Mouse (Mus musculus) adipocyte (in vitro differentiated cells): ENCODE data around the gene Gm3512.
"Not testable (repeated sequence)": the region's sequence is repeated elsewhere in the genome, so short reads cannot be mapped to it uniquely, and the experiment has no call there.

ENCODE experiments used
- DNase-seq: peaks from one replicate; pipeline ENCODE4 v3.0.0-alpha.2; 2016; ENCODE audit warnings: low spot score

The Gm3512 gene

DNA sequence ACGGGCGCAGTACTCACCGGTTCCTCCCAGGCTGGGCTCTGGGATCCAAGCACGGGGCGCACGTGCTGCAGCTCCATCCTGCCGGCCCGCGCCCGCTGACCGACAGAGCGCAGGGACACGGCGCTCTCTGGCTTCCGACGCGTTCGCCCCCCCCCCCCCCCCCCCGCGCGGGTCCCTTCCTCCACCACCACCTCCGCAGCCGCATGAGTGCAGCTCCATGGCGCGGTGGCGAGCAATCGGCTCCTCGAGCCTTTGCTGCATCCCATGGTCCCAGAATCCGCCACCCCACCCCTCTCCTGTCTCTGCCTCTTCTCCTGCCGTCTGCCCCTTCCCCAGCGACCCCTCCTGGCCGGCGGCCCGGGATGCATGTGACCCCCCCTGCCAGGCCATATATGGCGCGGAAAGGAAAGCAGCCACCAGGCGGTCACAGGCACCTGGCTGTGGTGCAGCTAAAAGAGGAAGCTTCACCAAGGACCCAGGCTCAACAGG, at the start of gene Gm3512:
Gm3512 (minus strand) TSS at position 51 of the 489 bp plus-strand sequence.
- DNase-seq = not testable (repeated sequence)

DNA sequence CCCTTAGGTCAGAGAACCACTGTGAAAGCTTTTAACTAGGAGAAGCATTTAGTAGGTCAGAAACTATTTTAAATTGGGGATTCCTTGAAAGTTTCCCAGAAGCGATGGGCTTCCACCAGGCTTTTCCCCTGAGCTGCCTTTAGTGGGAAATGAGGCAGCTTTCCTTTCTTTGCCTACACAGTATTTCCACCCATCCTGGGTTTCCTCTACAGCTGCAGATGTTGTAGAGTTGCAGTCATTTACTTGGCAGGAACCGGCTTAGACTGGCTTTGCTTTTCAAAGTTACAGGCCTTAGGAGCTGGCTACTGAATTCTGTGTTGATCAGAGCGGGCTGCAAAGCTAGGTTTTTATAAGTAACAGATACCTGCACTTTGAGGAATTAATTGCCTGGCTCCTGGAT, 25.7 kb upstream of the Gm3512 start:
- DNase-seq = not testable (repeated sequence)

DNA sequence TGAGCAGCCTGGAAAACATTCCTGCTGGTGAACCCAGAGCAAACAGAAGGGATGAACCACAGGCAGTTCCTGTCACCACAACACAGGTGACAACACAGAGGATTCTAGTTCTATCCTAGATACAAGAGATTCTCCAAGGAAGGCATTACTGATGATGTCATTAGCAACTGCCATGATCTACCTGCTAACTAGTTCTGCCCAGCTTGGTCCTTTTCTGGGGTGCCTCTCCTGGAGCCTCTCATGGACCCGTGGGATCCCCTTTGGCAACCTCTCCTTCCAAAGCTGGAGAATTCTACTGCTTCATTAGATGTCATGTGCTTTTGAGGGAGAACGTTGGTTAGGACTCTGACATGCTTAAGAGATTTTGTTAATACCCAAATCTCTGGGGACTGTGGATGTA, 20.1 kb upstream of the Gm3512 start, which contains the start of gene Gm16434:
Gm16434 (minus strand) TSS at position 101 of the 400 bp plus-strand sequence.
- DNase-seq = not testable (repeated sequence)

DNA sequence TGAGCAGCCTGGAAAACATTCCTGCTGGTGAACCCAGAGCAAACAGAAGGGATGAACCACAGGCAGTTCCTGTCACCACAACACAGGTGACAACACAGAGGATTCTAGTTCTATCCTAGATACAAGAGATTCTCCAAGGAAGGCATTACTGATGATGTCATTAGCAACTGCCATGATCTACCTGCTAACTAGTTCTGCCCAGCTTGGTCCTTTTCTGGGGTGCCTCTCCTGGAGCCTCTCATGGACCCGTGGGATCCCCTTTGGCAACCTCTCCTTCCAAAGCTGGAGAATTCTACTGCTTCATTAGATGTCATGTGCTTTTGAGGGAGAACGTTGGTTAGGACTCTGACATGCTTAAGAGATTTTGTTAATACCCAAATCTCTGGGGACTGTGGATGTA, 49.0 kb downstream of the Gm3512 start, which contains the start of gene Gm6676:
Gm6676 (minus strand) TSS at position 101 of the 400 bp plus-strand sequence.
- DNase-seq = not testable (repeated sequence)

DNA sequence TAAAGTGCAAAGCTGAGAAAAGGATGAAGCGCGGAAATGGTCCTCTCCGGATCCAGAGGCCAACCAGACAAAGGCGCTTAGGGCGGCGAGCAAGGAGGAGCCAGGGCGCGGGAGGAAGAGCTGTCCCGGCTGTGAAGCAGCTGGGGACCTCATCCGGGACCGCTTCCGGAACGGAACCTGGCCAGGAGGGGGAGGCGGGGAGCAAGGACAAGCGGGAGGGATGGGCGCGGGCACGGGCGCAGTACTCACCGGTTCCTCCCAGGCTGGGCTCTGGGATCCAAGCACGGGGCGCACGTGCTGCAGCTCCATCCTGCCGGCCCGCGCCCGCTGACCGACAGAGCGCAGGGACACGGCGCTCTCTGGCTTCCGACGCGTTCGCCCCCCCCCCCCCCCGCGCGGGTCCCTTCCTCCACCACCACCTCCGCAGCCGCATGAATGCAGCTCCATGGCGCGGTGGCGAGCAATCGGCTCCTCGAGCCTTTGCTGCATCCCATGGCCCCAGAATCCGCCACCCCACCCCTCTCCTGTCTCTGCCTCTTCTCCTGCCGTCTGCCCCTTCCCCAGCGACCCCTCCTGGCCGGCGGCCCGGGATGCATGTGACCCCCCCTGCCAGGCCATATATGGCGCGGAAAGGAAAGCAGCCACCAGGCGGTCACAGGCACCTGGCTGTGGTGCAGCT, 69.1 kb downstream of the Gm3512 start:
- DNase-seq = not testable (repeated sequence)
